Mouse (Mus musculus): Measurements from ENCODE around the gene Suclg2.

GRCm38 (mm10) chr6:95679261-95679660, 39.3 kb downstream of the Suclg2 start:
- TF ChIP-seq CTCF (IDR thresholded peaks at IDR 0.05; ENCODE audit: low read depth) (no peak), EP300 (IDR thresholded peaks at IDR 0.05; ENCODE audit: low read depth) (no peak)

All from liver, embryonic 14.5 days (tissue).